Mouse (Mus musculus): Measurements from ENCODE around the gene Usp34. TPM values are rescaled to one million over a fixed set of nuclear protein-coding genes. Genes with fewer than 3 reads are reported as not detected.
"Not testable (repeated sequence)": the region's sequence is repeated elsewhere in the genome, so short reads cannot be mapped to it uniquely, and the experiment has no call there.

The Usp34 gene
- polyA plus RNA-seq, 1 experiment, result 51.1 TPM

DNA sequence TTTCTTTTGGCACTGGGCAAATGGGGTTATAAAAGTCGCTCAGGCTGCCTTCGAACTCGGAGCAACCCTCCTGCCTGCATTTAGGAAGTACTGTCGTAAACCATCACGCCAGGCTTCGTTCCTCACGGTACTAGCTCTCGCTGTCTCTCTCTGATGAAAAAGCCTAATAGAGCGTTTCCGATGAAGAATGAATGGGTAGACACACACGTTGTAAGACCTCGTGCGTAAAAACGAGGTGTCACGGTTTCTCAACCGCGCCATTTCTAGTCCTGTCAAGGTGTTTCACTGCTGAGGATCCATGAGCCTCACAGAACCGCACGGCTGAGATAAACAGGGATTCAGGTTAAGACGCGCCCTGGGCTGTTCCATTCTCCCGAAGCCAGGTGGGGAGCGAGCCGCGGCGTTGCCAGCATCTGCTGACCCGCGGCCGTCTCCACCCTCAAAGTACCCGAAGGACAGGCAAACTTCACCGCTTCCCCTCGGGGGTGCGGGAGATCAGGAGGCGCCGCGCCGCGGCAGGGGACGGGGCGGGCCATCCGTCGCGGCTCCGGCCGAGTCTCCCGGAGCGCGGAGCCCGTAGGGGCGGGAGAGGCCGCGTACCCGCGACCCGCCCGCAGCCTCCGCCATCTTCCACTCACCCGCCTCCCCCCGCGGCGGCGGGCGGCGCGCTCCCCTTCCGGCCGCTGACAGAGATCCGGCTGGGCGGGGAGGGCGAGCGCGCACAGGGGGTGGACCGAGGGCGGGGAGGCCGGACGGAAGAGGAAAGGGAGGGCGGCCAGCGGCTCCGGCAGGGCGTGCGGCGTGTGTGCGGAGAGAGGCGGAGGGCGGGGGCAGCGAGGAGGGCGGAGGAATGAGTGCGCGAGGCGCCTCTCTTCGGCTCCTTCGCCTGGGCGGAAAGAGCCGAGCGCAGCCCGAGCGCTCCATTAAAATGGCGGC, 754 bp upstream of the Usp34 start:
- WGBS, result under 1% methylated on average over 96 of the region's 98 CpGs
- H3K27ac ChIP-seq (ENCODE audit: insufficient read depth, low read length), result peak overlapping the region; percentile 98
- peak; percentile 54 for TF ChIP-seq POLR2A (IDR thresholded peaks at IDR 0.05; ENCODE audit: borderline replicate concordance, insufficient read depth, low read length)
- TF ChIP-seq CTCF (IDR thresholded peaks at IDR 0.05; ENCODE audit: borderline replicate concordance, insufficient read depth, low read depth, low read length), result no peak
- peak; percentile 97 to 98 for DNase-seq
- H3K4me1 ChIP-seq (ENCODE audit: control insufficient read depth, insufficient read depth, low read length), result peaks cover 3% of the 10 kb centered on the region; the same call in 1 of the 2 replicates
- H3K4me3 ChIP-seq (replicated peaks; ENCODE audit: insufficient read depth, low read depth, low read length), result peak overlapping the region; percentile 68
- no peaks in the 10 kb centered on the region for H3K27me3 ChIP-seq (ENCODE audit: control insufficient read depth, insufficient read depth, low read length)

DNA sequence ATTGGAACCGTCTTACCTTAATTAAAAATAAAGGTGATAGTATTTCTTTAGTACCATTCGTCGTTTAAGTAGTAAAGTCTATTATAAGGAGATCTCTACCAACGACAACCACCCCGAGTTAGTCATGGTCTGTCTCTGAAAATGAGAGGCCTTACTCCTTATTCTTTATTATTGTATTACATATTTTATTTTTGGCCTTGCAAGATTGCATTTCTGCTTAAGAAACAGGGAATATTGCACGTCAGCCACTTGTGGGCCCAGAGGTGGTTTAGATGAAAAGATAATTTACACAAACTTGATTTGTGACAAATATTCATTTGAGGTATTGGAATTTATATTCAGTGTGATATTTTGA, 848 bp downstream of the Usp34 start:
- Histone ChIP-seq H3K27me3 (ENCODE audit: control insufficient read depth, insufficient read depth, low read length) (no peaks in the 10 kb centered on the region), H3K4me1 (ENCODE audit: control insufficient read depth, insufficient read depth, low read length) (peaks cover 3% of the 10 kb centered on the region; the same call in 1 of the 2 replicates), H3K27ac (ENCODE audit: insufficient read depth, low read length) (no peak overlapping the region; the same call in 1 of the 2 replicates), H3K4me3 (replicated peaks; ENCODE audit: insufficient read depth, low read depth, low read length) (peak overlapping the region; percentile 68)
- DNase-seq, result no peak
- WGBS, result 1% methylated on average over 6 of the region's 6 CpGs
- TF ChIP-seq POLR2A (IDR thresholded peaks at IDR 0.05; ENCODE audit: borderline replicate concordance, insufficient read depth, low read length), result no peak
- TF ChIP-seq CTCF (IDR thresholded peaks at IDR 0.05; ENCODE audit: borderline replicate concordance, insufficient read depth, low read depth, low read length), result no peak

DNA sequence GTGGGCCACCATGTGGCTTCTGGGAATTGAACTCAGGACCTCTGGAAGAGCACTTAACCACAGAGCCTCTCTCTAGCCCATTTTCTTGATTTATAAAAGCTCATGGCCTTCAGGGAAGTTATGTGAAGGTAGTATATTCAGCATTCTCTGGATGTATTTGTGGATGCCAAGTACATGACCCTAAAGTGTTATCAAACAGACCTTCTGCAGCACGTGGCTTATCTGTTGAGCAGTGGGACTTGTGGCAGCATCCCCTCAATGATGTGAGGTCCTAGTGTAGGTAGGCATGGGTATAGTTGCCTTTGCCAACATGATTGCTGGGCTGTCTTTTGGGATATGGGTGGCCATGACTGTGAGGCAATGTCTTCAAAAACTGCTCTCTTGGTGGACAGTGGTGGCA, 6.8 kb downstream of the Usp34 start:
- no peak for TF ChIP-seq POLR2A (IDR thresholded peaks at IDR 0.05; ENCODE audit: borderline replicate concordance, insufficient read depth, low read length)
- TF ChIP-seq CTCF (IDR thresholded peaks at IDR 0.05; ENCODE audit: borderline replicate concordance, insufficient read depth, low read depth, low read length), result no peak
- 59% methylated on average over 1 of the region's 1 CpGs for WGBS
- Histone ChIP-seq H3K27me3 (ENCODE audit: control insufficient read depth, insufficient read depth, low read length) (no peaks in the 10 kb centered on the region), H3K4me3 (replicated peaks; ENCODE audit: insufficient read depth, low read depth, low read length) (no peak overlapping the region), H3K27ac (ENCODE audit: insufficient read depth, low read length) (no peak overlapping the region), H3K4me1 (ENCODE audit: control insufficient read depth, insufficient read depth, low read length) (no peaks in the 10 kb centered on the region)
- DNase-seq, result no peak

DNA sequence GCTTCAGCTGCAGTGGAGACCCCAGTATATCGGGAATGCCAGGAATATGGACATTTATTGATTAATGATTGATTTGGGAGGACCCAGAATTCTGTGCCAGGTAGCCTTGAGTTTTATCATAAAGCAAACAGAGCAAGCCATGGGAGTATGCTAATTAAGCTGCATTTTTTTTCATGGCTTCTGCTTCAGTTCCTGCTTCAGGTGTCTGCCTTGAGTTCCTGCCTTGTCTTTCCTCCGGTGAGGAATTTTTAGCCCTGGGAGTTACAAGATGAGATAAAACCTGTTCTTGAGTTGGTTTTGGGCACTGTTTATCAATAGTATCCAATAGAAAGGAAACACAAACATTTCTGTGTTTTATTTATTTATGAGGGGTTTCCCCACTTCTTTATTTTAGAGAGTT, 22.7 kb downstream of the Usp34 start:
- H3K4me3 ChIP-seq (replicated peaks; ENCODE audit: insufficient read depth, low read depth, low read length), result no peak overlapping the region
- H3K27ac ChIP-seq (ENCODE audit: insufficient read depth, low read length), result no peak overlapping the region
- no peaks in the 10 kb centered on the region for H3K4me1 ChIP-seq (ENCODE audit: control insufficient read depth, insufficient read depth, low read length)
- H3K27me3 ChIP-seq (ENCODE audit: control insufficient read depth, insufficient read depth, low read length), result no peaks in the 10 kb centered on the region
- no peak for TF ChIP-seq CTCF (IDR thresholded peaks at IDR 0.05; ENCODE audit: borderline replicate concordance, insufficient read depth, low read depth, low read length)
- TF ChIP-seq POLR2A (IDR thresholded peaks at IDR 0.05; ENCODE audit: borderline replicate concordance, insufficient read depth, low read length), result no peak
- WGBS, result 91% methylated on average over 2 of the region's 2 CpGs
- DNase-seq, result no peak

DNA sequence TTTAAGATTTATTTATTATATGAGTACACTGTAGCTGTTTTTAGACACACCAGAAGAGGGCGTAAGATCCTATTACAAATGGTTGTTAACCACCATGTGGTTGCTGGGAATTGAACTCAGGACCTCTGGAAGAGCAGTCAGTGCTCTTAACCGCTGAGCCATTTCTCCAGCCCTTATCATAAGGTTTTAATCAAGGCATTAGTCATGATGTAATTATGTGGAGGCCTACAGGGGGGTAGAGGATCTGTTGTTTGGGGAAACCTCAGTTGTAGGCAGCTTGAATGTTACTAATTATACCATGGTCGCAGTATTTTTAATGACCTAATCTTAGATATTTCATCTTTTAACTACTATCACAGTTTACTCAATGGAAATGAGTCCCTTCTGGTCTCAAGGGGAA, 25.4 kb downstream of the Usp34 start:
- Histone ChIP-seq H3K4me3 (replicated peaks; ENCODE audit: insufficient read depth, low read depth, low read length) (no peak overlapping the region), H3K27ac (ENCODE audit: insufficient read depth, low read length) (no peak overlapping the region), H3K27me3 (ENCODE audit: control insufficient read depth, insufficient read depth, low read length) (no peaks in the 10 kb centered on the region), H3K4me1 (ENCODE audit: control insufficient read depth, insufficient read depth, low read length) (no peaks in the 10 kb centered on the region)
- TF ChIP-seq CTCF (IDR thresholded peaks at IDR 0.05; ENCODE audit: borderline replicate concordance, insufficient read depth, low read depth, low read length) (no peak), POLR2A (IDR thresholded peaks at IDR 0.05; ENCODE audit: borderline replicate concordance, insufficient read depth, low read length) (no peak)
- DNase-seq, result no peak
- WGBS, result 85% methylated on average over 3 of the region's 3 CpGs

DNA sequence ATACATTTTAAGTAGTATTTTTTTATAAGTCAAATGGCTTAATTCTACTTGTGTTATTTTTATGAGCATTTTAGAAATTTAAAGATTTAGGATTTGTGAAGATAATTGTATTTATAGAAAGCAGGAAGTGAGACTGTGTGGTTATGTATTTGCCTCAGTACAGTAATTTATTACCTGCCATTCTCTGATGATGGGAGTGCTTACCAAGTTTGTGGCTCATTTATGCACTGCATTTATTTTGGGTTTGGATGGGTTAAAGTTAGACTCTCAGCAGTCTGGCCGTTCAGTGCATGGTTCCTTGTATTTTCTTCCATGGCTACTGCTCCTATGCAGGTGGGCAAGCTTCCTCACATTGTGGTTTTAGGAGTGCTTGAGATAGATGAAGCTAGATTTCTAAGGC, 28.5 kb downstream of the Usp34 start:
- Histone ChIP-seq H3K4me1 (ENCODE audit: control insufficient read depth, insufficient read depth, low read length) (no peaks in the 10 kb centered on the region), H3K4me3 (replicated peaks; ENCODE audit: insufficient read depth, low read depth, low read length) (no peak overlapping the region), H3K27ac (ENCODE audit: insufficient read depth, low read length) (no peak overlapping the region), H3K27me3 (ENCODE audit: control insufficient read depth, insufficient read depth, low read length) (no peaks in the 10 kb centered on the region)
- DNase-seq, result no peak
- no peak for TF ChIP-seq POLR2A (IDR thresholded peaks at IDR 0.05; ENCODE audit: borderline replicate concordance, insufficient read depth, low read length)
- no peak for TF ChIP-seq CTCF (IDR thresholded peaks at IDR 0.05; ENCODE audit: borderline replicate concordance, insufficient read depth, low read depth, low read length)
- 50% methylated on average over 1 of the region's 1 CpGs for WGBS

DNA sequence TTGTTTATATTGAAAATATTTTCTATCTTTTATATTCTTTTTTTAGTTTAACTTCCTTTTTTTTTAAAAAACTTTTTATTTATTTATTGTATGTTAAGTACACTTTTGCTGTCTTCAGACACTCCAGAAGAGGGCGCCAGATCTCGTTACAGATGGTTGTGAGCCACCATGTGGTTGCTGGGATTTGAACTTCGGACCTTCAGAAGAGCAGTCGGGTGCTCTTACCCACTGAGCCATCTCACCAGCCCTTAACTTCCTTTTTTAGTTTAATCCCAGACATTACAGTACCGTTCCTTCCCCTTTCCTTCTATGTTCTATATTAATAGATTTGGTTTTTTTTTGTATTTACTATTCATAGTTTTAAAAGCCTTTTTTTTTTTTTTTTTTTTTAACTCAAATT, 50.5 kb downstream of the Usp34 start:
- not testable (repeated sequence) for H3K4me3 ChIP-seq (replicated peaks; ENCODE audit: insufficient read depth, low read depth, low read length); H3K27me3 ChIP-seq (ENCODE audit: control insufficient read depth, insufficient read depth, low read length); H3K4me1 ChIP-seq (ENCODE audit: control insufficient read depth, insufficient read depth, low read length); H3K27ac ChIP-seq (ENCODE audit: insufficient read depth, low read length); DNase-seq
- peak; percentile 8; the same call in 1 of the 2 replicates for TF ChIP-seq CTCF (IDR thresholded peaks at IDR 0.05; ENCODE audit: borderline replicate concordance, insufficient read depth, low read depth, low read length)
- WGBS, result 68% methylated on average over 5 of the region's 5 CpGs

DNA sequence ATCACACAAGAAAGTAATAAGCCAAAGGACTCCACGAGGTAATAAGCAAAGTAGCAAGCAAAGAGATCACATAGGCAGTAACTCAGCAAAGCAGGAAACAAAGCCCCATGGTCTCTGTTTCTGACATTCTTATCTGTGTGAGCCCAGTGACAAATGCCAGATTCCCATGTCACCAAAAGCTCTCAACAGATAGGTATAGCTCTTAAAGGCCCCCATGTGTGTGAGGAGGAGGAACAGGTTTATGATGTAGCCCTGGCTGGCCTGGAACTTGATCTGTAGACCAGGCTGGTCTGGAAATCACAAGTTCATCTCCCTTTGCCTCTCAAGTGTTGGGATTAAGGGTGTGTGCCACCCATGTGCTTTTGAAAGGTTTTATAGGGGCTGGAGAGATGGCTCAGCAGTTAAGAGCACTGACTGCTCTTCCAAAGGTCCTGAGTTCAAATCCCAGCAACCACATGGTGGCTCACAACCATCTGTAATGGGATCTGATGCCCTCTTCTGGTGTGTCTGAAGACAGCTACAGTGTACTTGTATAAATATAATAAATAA, 53.1 kb downstream of the Usp34 start:
- not testable (repeated sequence) for H3K4me3 ChIP-seq (replicated peaks; ENCODE audit: insufficient read depth, low read depth, low read length); H3K27ac ChIP-seq (ENCODE audit: insufficient read depth, low read length); H3K27me3 ChIP-seq (ENCODE audit: control insufficient read depth, insufficient read depth, low read length); DNase-seq; H3K4me1 ChIP-seq (ENCODE audit: control insufficient read depth, insufficient read depth, low read length)
- 76% methylated on average over 1 of the region's 1 CpGs for WGBS

All from cerebellum, adult 2 months (tissue).